Mouse (Mus musculus) erythroblast, embryonic 14.5 days (primary cell): ENCODE data around the gene Gimap5. TPM values are rescaled to one million over a fixed set of nuclear protein-coding genes. Genes with fewer than 3 reads are reported as not detected.

Experiments used
- H3K27me3 ChIP-seq: 2 replicates; pipeline ENCODE4 v1.6.1; 2012; ENCODE audit warnings: inconsistent platforms; ENCODE audit not compliant: control insufficient read depth
- H3K36me3 ChIP-seq: 2 replicates; pipeline ENCODE4 v1.6.1; 2012; ENCODE audit warnings: mild to moderate bottlenecking, inconsistent platforms; ENCODE audit not compliant: control insufficient read depth
- H3K4me1 ChIP-seq: 2 replicates; pipeline ENCODE4 v1.6.1; 2012; ENCODE audit warnings: inconsistent platforms; ENCODE audit not compliant: control insufficient read depth
- H3K4me3 ChIP-seq: replicated peaks from 2 replicates; pipeline ENCODE3; 2012; ENCODE audit warnings: moderate library complexity, mild to moderate bottlenecking, inconsistent platforms
- H3K9me3 ChIP-seq: 2 replicates; pipeline ENCODE4 v1.6.1; 2012; ENCODE audit warnings: low read length, inconsistent platforms, mixed read lengths; ENCODE audit not compliant: control insufficient read depth
- GATA1 ChIP-seq: IDR thresholded peaks from 2 replicates; pipeline ENCODE4 v1.6.1; 2012; ENCODE audit warnings: low read length, inconsistent platforms, mixed read lengths
- TAL1 ChIP-seq: IDR thresholded peaks from 3 replicates; pipeline ENCODE4 v1.6.1; 2012; ENCODE audit warnings: low read length, inconsistent platforms, mixed read lengths
- polyA plus RNA-seq: library from polyadenylated mRNA; stranded (reverse); fragments of >175 nt; gene quantifications from 2 replicates; pipeline ENCODE4 v1.2.3, GENCODE M21; 2012

Gimap5 gene
- polyA plus RNA-seq, 1 experiment, result 0.04 TPM

- Histone ChIP-seq H3K4me3 (no peak overlapping the region), H3K27me3 (no peaks in the 10 kb centered on the region), H3K36me3 (no peaks in the 10 kb centered on the region), H3K4me1 (no peaks in the 10 kb centered on the region; the same call in 1 of the 2 replicates), H3K9me3 (no peaks in the 10 kb centered on the region)
- TF ChIP-seq TAL1, result no peak
- no peak for TF ChIP-seq GATA1
Measured at GRCm38 (mm10) chr6:48747091-48747966, 1.3 kb downstream of the Gimap5 start.

GRCm38 (mm10) chr6:48763567-48764270 is 17.7 kb downstream of the Gimap5 start:
- TF ChIP-seq GATA1 (no peak), TAL1 (no peak)
- no peaks in the 10 kb centered on the region for H3K27me3 ChIP-seq
- H3K9me3 ChIP-seq, result peaks cover 6% of the 10 kb centered on the region

GRCm38 (mm10) chr6:48764496-48764895 is 18.5 kb downstream of the Gimap5 start:
- Histone ChIP-seq H3K4me3 (no peak overlapping the region), H3K4me1 (no peaks in the 10 kb centered on the region)

More at GRCm38 (mm10) chr6:48763567-48764270, 17.7 kb downstream of the Gimap5 start:
- Histone ChIP-seq H3K4me3 (no peak overlapping the region), H3K36me3 (no peaks in the 10 kb centered on the region), H3K4me1 (no peaks in the 10 kb centered on the region)

GRCm38 (mm10) chr6:48768178-48768869 is 22.3 kb downstream of the Gimap5 start:
- TF ChIP-seq GATA1, result no peak
- no peak for TF ChIP-seq TAL1
- Histone ChIP-seq H3K9me3 (peaks cover 6% of the 10 kb centered on the region), H3K36me3 (no peaks in the 10 kb centered on the region), H3K4me1 (no peaks in the 10 kb centered on the region), H3K4me3 (no peak overlapping the region), H3K27me3 (no peaks in the 10 kb centered on the region)

More at GRCm38 (mm10) chr6:48764496-48764895, 18.5 kb downstream of the Gimap5 start:
- Histone ChIP-seq H3K36me3 (no peaks in the 10 kb centered on the region), H3K27me3 (no peaks in the 10 kb centered on the region), H3K9me3 (peaks cover 6% of the 10 kb centered on the region)
- TF ChIP-seq GATA1, result no peak
- TF ChIP-seq TAL1, result no peak

GRCm38 (mm10) chr6:48768933-48769332 is 22.9 kb downstream of the Gimap5 start:
- no peaks in the 10 kb centered on the region for H3K4me1 ChIP-seq
- no peak overlapping the region for H3K4me3 ChIP-seq
- H3K36me3 ChIP-seq, result no peaks in the 10 kb centered on the region
- no peaks in the 10 kb centered on the region for H3K27me3 ChIP-seq
- peaks cover 6% of the 10 kb centered on the region for H3K9me3 ChIP-seq
- TF ChIP-seq GATA1, result no peak
- TF ChIP-seq TAL1, result no peak

GRCm38 (mm10) chr6:48770696-48771095 is 24.7 kb downstream of the Gimap5 start, which contains the start of gene Gimap3:
TSS of gene Gimap3 (minus strand) at chr6:48770851.
- Histone ChIP-seq H3K27me3 (no peaks in the 10 kb centered on the region), H3K4me3 (no peak within 1 kb of the TSS), H3K4me1 (no peaks in the 10 kb centered on the region), H3K36me3 (no peaks in the 10 kb centered on the region), H3K9me3 (no peaks in the 10 kb centered on the region; the same call in 1 of the 2 replicates)
- no peak for TF ChIP-seq TAL1
- TF ChIP-seq GATA1, result no peak

- Histone ChIP-seq H3K4me3 (no peak overlapping the region), H3K4me1 (no peaks in the 10 kb centered on the region), H3K36me3 (no peaks in the 10 kb centered on the region), H3K27me3 (no peaks in the 10 kb centered on the region), H3K9me3 (no peaks in the 10 kb centered on the region; the same call in 1 of the 2 replicates)
- TF ChIP-seq GATA1 (no peak), TAL1 (no peak)
Measured at GRCm38 (mm10) chr6:48772030-48772429, 26.0 kb downstream of the Gimap5 start.

GRCm38 (mm10) chr6:48784406-48784805 is 38.4 kb downstream of the Gimap5 start:
- peaks cover 4% of the 10 kb centered on the region for H3K9me3 ChIP-seq
- TF ChIP-seq GATA1, result no peak
- no peak for TF ChIP-seq TAL1
- H3K36me3 ChIP-seq, result no peaks in the 10 kb centered on the region
- H3K4me3 ChIP-seq, result no peak overlapping the region
- no peaks in the 10 kb centered on the region for H3K4me1 ChIP-seq
- H3K27me3 ChIP-seq, result no peaks in the 10 kb centered on the region

GRCm38 (mm10) chr6:48785189-48785588 is 39.2 kb downstream of the Gimap5 start:
- Histone ChIP-seq H3K36me3 (no peaks in the 10 kb centered on the region), H3K4me1 (no peaks in the 10 kb centered on the region), H3K9me3 (no peaks in the 10 kb centered on the region), H3K4me3 (no peak overlapping the region), H3K27me3 (no peaks in the 10 kb centered on the region)
- TF ChIP-seq GATA1 (no peak), TAL1 (no peak)
